ENCODE assay signal across 9 mouse cellular contexts in genomic region chr7:64357405-64357804, GRCm38 (mm10). TPM values are rescaled to one million over a fixed set of nuclear protein-coding genes. Genes with fewer than 3 reads are reported as not detected.
DNase-seq lines count a peak whose midpoint lies in the region; ATAC-seq and TF ChIP-seq lines count a peak whose summit lies in the region.
"Had no signal": no experiment of that assay in that cellular context is flagged by ENCODE, and none has a peak within 500 bp of the region (broad histone marks: within the 10 kb centered on the region; RNA-seq: fewer than 3 reads in every experiment).

No protein-coding gene starts in this region.

- peaks cover 52% of the 10 kb centered on the region for H3K36me3 ChIP-seq in liver, embryonic 13.5 days
- H3K36me3 ChIP-seq in liver, embryonic 11.5 days (ENCODE audit: control insufficient read depth, insufficient read depth, low read length): peaks cover 8% of the 10 kb centered on the region; the same call in 1 of the 2 replicates
- H3K36me3 ChIP-seq in lung, embryonic 14.5 days (ENCODE audit: insufficient read depth): peaks cover 69% of the 10 kb centered on the region
- H3K36me3 ChIP-seq in forebrain, embryonic 12.5 days (replicated peaks): peaks cover 64% of the 10 kb centered on the region

- no peaks in the 10 kb centered on the region for H3K9me3 ChIP-seq in liver, embryonic 13.5 days (replicated peaks)
- H3K9me3 ChIP-seq in liver, embryonic 11.5 days (ENCODE audit: control insufficient read depth, low read length): no peaks in the 10 kb centered on the region
- no peaks in the 10 kb centered on the region for H3K9me3 ChIP-seq in lung, embryonic 14.5 days (ENCODE audit: low read depth, low read length)
- no peaks in the 10 kb centered on the region for H3K9me3 ChIP-seq in forebrain, embryonic 12.5 days
- H3K9me3 ChIP-seq: midbrain, embryonic 12.5 days had no signal

- no peak overlapping the region for H3K4me2 ChIP-seq in liver, embryonic 13.5 days
- H3K4me2 ChIP-seq in liver, embryonic 11.5 days: no peak overlapping the region
- no peak overlapping the region for H3K4me2 ChIP-seq in lung, embryonic 14.5 days
- H3K4me2 ChIP-seq in forebrain, embryonic 12.5 days: no peak overlapping the region
- H3K4me2 ChIP-seq: midbrain, embryonic 12.5 days had no signal

- no peaks in the 10 kb centered on the region for H3K27me3 ChIP-seq in liver, embryonic 13.5 days
- H3K27me3 ChIP-seq in liver, embryonic 11.5 days (replicated peaks; ENCODE audit: control insufficient read depth, insufficient read depth, low read length): no peaks in the 10 kb centered on the region
- no peaks in the 10 kb centered on the region for H3K27me3 ChIP-seq in lung, embryonic 14.5 days (ENCODE audit: insufficient read depth, low read length)
- H3K27me3 ChIP-seq in forebrain, embryonic 12.5 days: no peaks in the 10 kb centered on the region
- H3K27me3 ChIP-seq: midbrain, embryonic 12.5 days had no signal

- 0 out of 2 replicates have a peak, but pooled peaks cover 4% of the 10 kb centered on the region for H3K4me1 ChIP-seq in liver, embryonic 13.5 days (replicated peaks)
- H3K4me1 ChIP-seq in liver, embryonic 11.5 days (replicated peaks; ENCODE audit: control insufficient read depth, insufficient read depth, low read length): no peaks in the 10 kb centered on the region
- no peaks in the 10 kb centered on the region for H3K4me1 ChIP-seq in lung, embryonic 14.5 days (ENCODE audit: insufficient read depth)
- peaks cover 12% of the 10 kb centered on the region; the same call in 1 of the 2 replicates for H3K4me1 ChIP-seq in forebrain, embryonic 12.5 days

- H3K4me3 ChIP-seq in liver, embryonic 13.5 days (replicated peaks): no peak overlapping the region
- no peak overlapping the region for H3K4me3 ChIP-seq in liver, embryonic 11.5 days (ENCODE audit: low read depth, low read length)
- no peak overlapping the region for H3K4me3 ChIP-seq in lung, embryonic 14.5 days (ENCODE audit: low read depth, low read length)
- H3K4me3 ChIP-seq in forebrain, embryonic 12.5 days (replicated peaks): no peak overlapping the region
- H3K4me3 ChIP-seq: midbrain, embryonic 12.5 days had no signal

- TF ChIP-seq CTCF in lung, embryonic 14.5 days (IDR thresholded peaks at IDR 0.05; ENCODE audit: low read depth): no peak

- H3K9ac ChIP-seq in liver, embryonic 13.5 days: no peak overlapping the region
- no peak overlapping the region for H3K9ac ChIP-seq in liver, embryonic 11.5 days (ENCODE audit: low read depth, low read length)
- H3K9ac ChIP-seq in lung, embryonic 14.5 days: no peak overlapping the region
- H3K9ac ChIP-seq in forebrain, embryonic 12.5 days: no peak overlapping the region
- H3K9ac ChIP-seq: midbrain, embryonic 12.5 days had no signal

- no peak overlapping the region for H3K27ac ChIP-seq in liver, embryonic 13.5 days
- H3K27ac ChIP-seq in liver, embryonic 11.5 days (ENCODE audit: low read depth, low read length): no peak overlapping the region
- H3K27ac ChIP-seq in lung, embryonic 14.5 days (ENCODE audit: low read depth): no peak overlapping the region
- no peak overlapping the region for H3K27ac ChIP-seq in forebrain, embryonic 12.5 days
- H3K27ac ChIP-seq: midbrain, embryonic 12.5 days had no signal

- no peak for DNase-seq in liver, embryonic 13.5 days
- DNase-seq in liver, embryonic 11.5 days (ENCODE audit: low spot score): no peak
- peak; percentile 75 to 83 for DNase-seq in cerebellum, postnatal 10 days
- peak; percentile 61 to 80 for DNase-seq in kidney, postnatal 25 days
- DNase-seq in lung, embryonic 14.5 days: peak; percentile 9
- DNase-seq in c-Kit-positive CD71-positive TER-119-positive erythroid progenitor cells, embryonic 14.5 days (ENCODE audit: low spot score): no peak

- peak; percentile 29; the same call in 1 of the 2 replicates for ATAC-seq in liver, embryonic 13.5 days (ENCODE audit: low read depth)
- ATAC-seq in liver, embryonic 11.5 days (replicated peaks; ENCODE audit: low FRiP score): no peak
- ATAC-seq in lung, embryonic 14.5 days (ENCODE audit: insufficient read depth): no peak
- no peak for ATAC-seq in megakaryocyte, adult 5-6 weeks (ENCODE audit: poor library complexity, severe bottlenecking)
- ATAC-seq in forebrain, embryonic 12.5 days (ENCODE audit: low FRiP score): no peak

- WGBS in liver, embryonic 13.5 days (ENCODE audit: insufficient replicate concordance): 80% methylated on average over 9 of the region's 9 CpGs
- WGBS in liver, embryonic 11.5 days: 92% methylated on average over 9 of the region's 9 CpGs
- 91% methylated on average over 9 of the region's 9 CpGs for WGBS in lung, embryonic 14.5 days
- 93% methylated on average over 9 of the region's 9 CpGs for WGBS in forebrain, embryonic 12.5 days

RNA-seq across cellular contexts. Expression of gene Fan1, which starts 16.5 kb away (rescaled TPM):
- 1.5 and 1.9 TPM in 2 replicates for polyA plus RNA-seq in liver, embryonic 13.5 days (2015; fragmentation: Nextera tagmentation; extraction: Ambion mirVana)
- polyA plus RNA-seq in liver, embryonic 11.5 days (2014; fragmentation: Nextera tagmentation; extraction: Ambion mirVana): 3.4 and 4.1 TPM in 2 replicates
- 4.8 and 5.0 TPM in 2 replicates for polyA plus RNA-seq in lung, embryonic 14.5 days (2014; fragmentation: Nextera tagmentation; extraction: Ambion mirVana)
- total RNA-seq in megakaryocyte, adult 5-6 weeks (2015): 1.2 and 2.0 TPM in 2 replicates
- total RNA-seq in megakaryocyte, adult 5-6 weeks (2017): 3.0 and 3.3 TPM in 2 replicates
- 9.1 and 10.2 TPM in 2 replicates for polyA plus RNA-seq in forebrain, embryonic 12.5 days (2016; fragmentation: Nextera tagmentation; extraction: Ambion mirVana)

RNA-seq across cellular contexts. Expression of gene Mphosph10, which starts 34.7 kb away (rescaled TPM):
- 36.2 and 49.6 TPM in 2 replicates for polyA plus RNA-seq in liver, embryonic 13.5 days (2015; fragmentation: Nextera tagmentation; extraction: Ambion mirVana)
- polyA plus RNA-seq in liver, embryonic 11.5 days (2014; fragmentation: Nextera tagmentation; extraction: Ambion mirVana): 73.4 and 75.8 TPM in 2 replicates
- 43.4 and 47.4 TPM in 2 replicates for polyA plus RNA-seq in lung, embryonic 14.5 days (2014; fragmentation: Nextera tagmentation; extraction: Ambion mirVana)
- total RNA-seq in megakaryocyte, adult 5-6 weeks (2015): 31.4 and 35.7 TPM in 2 replicates
- 61.6 and 67.3 TPM in 2 replicates for total RNA-seq in megakaryocyte, adult 5-6 weeks (2017)
- 48.5 and 51.3 TPM in 2 replicates for polyA plus RNA-seq in forebrain, embryonic 12.5 days (2016; fragmentation: Nextera tagmentation; extraction: Ambion mirVana)

RNA-seq across cellular contexts. Expression of gene Mcee, which starts 35.0 kb away (rescaled TPM):
- polyA plus RNA-seq in liver, embryonic 13.5 days (2015; fragmentation: Nextera tagmentation; extraction: Ambion mirVana): 42.3 and 45.1 TPM in 2 replicates
- polyA plus RNA-seq in liver, embryonic 11.5 days (2014; fragmentation: Nextera tagmentation; extraction: Ambion mirVana): 53.8 and 57.8 TPM in 2 replicates
- polyA plus RNA-seq in lung, embryonic 14.5 days (2014; fragmentation: Nextera tagmentation; extraction: Ambion mirVana): 54.8 and 56.8 TPM in 2 replicates
- total RNA-seq in megakaryocyte, adult 5-6 weeks (2015): 59.7 and 65.8 TPM in 2 replicates
- total RNA-seq in megakaryocyte, adult 5-6 weeks (2017): 79.4 and 86.7 TPM in 2 replicates
- polyA plus RNA-seq in forebrain, embryonic 12.5 days (2016; fragmentation: Nextera tagmentation; extraction: Ambion mirVana): 30.7 and 34.9 TPM in 2 replicates

Comparison
In these comparisons a context has a peak if more than half of its experiments do, and no peak if none do; other contexts are left out.
1. DNase-seq: peak in cerebellum, postnatal 10 days (2 of 2), kidney, postnatal 25 days (2 of 2) and lung, embryonic 14.5 days (single experiment); none in liver, embryonic 13.5 days (single experiment), liver, embryonic 11.5 days (single experiment) and c-Kit-positive CD71-positive TER-119-positive erythroid progenitor cells, embryonic 14.5 days (single experiment).